Mouse (Mus musculus): ENCODE results near the gene Tbx21. TPM values are rescaled to one million over a fixed set of nuclear protein-coding genes. Genes with fewer than 3 reads are reported as not detected.

The Tbx21 gene
- total RNA-seq, 2 experiments from 2014 or later: 0.17 to 0.48 TPM

DNA sequence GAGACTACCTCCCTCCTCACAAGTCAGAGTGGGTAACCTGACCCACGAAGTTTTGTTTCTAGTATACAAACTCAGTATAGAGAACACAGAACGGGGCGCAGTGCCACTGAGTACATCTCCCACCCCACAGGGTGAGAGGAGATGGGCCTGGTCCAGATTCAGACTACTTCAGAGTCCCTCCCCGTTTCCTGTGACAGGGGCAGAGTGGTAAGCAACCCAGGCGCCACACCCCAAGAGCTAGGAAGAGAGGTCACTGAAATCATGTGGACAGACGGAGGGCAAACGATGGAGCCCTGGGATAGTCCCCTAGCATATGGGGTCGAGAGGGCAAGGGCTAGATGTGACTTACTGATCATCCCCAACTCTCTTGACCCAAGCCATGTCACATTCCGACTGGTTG is 30.8 kb upstream of the Tbx21 start:
- intact Hi-C loops (cut with DNase I): loop anchor here (1.0 kb wide), 2 partner anchors 45 to 73 kb away; no protein-coding TSS in a partner anchor
- DNase-seq: no peak
- H3K27ac ChIP-seq: no peak overlapping the region
- TF ChIP-seq CTCF (IDR thresholded peaks at IDR 0.05): no peak
- no peak overlapping the region for H3K4me3 ChIP-seq

DNA sequence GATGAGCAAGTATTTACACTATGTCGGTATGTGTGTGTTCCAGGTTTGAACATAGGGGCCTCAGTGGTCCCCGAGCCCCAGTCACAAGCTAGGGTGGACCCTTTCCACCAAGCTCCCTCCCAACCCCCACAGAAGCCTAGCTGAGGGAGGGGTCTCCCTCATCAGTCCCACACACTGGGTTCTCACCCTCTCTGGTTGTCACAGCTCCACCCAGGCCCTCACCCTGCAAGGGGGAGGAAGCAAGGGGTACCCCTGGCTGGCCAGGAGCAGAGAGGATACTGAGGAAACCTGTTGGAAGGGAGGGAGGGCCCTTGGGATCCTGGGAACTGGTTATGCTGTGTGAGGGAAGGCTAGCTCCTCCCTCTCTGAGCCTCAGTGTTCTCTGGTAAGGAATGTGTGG is 30.2 kb upstream of the Tbx21 start:
- intact Hi-C loops (cut with DNase I): no loop called here

DNA sequence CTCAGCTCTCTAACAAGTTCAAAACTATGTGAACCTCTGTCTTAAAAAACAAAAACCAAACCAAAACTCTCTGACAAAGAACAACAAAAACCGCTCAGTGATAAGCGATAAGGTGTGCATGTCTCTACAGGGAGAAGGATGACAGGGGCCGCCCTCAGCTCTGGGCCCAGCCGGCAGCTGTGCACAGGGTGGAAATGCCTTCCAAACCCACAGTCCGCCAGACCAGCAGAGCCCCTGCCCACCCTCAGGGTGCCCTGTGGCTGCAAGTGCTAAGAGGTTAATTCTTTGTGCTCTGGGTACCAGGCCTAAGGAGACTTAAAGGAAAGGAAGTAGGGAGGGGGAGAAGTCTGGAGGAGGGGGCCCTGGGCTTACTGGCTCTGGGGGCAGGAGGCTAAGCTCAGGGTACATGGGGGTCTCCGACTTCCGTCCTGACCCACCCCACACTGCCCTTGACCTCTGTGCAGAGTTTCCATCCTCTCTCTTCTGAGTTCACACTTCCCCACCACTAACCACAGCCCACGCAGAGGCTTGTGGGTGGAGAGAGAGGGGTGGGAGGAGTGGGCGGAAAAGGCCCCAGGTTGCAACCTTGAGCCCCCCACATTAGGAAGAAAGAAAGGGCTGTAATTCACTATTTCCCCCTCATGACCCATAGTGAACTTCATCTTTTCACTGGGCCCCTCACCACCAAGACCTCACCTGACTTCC is 28.2 kb upstream of the Tbx21 start:
- TF ChIP-seq CTCF (IDR thresholded peaks at IDR 0.05): no peak
- DNase-seq: no peak
- intact Hi-C loops (cut with DNase I): no loop called here
- Histone ChIP-seq H3K4me3 (no peak overlapping the region), H3K27ac (no peak overlapping the region)

More for the DNA sequence above, 30.2 kb upstream of the Tbx21 start:
- H3K27ac ChIP-seq: no peak overlapping the region
- DNase-seq: no peak
- H3K4me3 ChIP-seq: no peak overlapping the region
- no peak for TF ChIP-seq CTCF (IDR thresholded peaks at IDR 0.05)

DNA sequence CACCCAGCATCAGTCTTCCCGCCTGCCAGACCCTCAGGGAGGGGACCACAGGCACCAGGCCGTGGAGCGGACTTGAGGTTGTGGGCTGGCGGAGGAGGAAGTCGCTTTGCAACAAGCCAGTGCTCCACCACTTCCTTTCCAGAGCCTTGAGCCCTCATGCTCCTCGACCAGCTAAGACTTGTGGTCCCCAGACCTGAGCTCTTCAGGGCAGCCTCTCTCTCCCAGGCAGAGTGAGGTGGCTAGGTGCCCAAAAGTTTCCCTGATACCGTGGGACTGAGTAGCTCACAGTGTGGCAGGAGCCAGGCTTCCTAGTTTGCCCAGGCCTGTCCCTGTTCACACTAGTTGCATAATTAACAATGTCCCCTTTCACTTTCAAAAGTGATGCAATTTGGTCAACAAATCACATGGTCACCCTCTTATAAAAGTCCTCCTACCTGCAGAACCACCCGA is 27.1 kb upstream of the Tbx21 start:
- Histone ChIP-seq H3K4me3 (no peak overlapping the region), H3K27ac (peak overlapping the region; percentile 40)
- TF ChIP-seq CTCF (IDR thresholded peaks at IDR 0.05): no peak
- intact Hi-C loops (cut with DNase I): no loop called here
- no peak for DNase-seq

DNA sequence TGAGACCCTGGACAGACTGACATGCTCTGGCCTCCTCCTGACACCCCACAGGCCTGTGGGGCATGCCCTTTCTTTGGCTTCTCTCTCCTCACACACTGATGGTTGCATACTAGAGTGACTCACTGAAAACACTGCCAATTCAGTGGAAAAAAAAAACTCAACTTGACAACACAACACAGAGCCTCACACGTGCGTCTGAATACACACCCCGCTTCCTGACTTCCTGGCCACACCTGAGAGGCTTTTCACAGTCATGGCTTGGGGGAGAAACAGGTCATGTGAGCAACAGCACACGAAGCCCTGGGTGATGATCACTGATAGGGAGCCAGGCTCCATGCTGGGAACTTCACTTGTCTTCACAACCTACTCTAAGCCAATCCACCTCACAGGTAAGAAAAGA is 25.7 kb upstream of the Tbx21 start:
- no peak for DNase-seq
- Histone ChIP-seq H3K27ac (no peak overlapping the region), H3K4me3 (no peak overlapping the region)
- intact Hi-C loops (cut with DNase I): no loop called here
- TF ChIP-seq CTCF (IDR thresholded peaks at IDR 0.05): no peak

DNA sequence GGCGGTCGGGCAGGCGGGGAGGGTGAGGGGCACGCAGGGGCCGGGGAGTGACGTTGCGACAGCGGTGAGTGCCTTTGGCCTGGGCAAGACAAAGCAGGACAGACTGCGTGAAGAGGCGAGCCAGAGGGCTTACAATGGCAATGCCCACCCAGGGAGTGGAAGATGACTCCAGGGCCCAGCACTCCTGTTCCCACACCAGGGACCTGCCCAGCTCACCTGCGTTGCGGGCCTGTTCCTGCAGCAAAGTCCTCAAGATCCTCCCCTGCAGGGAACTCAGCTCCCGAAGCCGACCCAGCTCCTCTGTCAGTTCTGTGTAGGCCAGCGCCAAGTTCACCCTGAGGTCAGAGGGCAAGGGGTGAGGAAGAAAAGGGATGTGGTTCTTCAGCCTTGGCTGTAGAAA is 24.1 kb upstream of the Tbx21 start:
- H3K4me3 ChIP-seq: peak overlapping the region; percentile 66
- no peak for DNase-seq
- TF ChIP-seq CTCF (IDR thresholded peaks at IDR 0.05): no peak
- peak overlapping the region; percentile 41; the same call in 1 of the 2 replicates for H3K27ac ChIP-seq
- intact Hi-C loops (cut with DNase I): no loop called here

DNA sequence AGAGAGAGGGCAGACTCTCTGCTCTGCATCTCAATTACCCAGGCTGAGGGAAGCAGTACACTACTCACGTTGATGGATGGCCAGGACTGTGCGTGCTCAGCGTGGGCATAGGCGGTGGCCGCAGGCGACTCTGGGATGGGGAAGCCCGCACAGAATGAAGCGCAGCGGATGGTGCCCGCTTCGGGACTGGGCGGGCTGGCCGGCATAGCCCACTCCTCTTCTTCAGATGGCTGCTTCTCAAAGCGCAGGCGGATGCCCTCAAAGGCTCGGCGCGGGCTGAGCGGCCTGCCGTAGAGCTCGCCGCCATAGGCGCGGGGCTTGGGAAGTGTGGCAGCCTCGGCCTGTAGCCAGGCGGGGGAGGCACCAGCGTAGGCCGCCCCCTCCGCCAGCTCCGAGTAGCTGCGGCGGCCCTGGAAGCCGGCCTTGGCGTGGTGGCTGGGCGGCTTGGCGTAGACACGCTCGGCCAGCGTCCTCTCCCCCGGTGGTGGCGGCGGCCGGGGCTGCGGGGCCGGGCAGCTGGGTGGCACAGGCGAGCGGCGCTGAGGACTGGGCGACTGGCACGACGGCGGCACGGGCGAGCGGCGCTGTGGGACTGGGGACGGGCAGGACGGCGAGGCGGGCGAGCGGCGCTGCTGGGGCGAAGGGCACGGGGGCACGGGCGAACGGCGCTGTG is 23.6 kb upstream of the Tbx21 start:
- H3K4me3 ChIP-seq: peak overlapping the region; percentile 66
- DNase-seq: peak; percentile 65

DNA sequence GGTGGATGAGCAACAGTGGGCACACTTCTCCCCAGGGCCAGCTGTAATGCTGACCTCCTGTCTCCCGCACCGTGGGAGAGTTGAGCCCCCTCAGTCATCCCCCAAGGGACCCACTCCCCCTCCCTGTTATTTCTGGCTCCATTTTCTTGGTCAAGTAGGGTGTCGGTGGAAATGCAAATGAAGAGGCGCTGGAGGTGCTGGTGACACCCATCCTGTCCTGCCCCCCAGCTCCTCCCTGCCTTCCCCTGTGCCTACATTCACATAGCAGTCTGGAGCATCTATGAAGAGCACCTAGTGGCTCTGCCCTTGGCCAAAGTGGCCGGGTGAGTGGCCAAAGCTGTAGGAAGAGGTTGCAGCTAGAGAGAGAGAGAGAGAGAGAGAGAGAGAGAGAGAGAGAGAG is 18.1 kb upstream of the Tbx21 start:
- intact Hi-C loops (cut with DNase I): no loop called here
- DNase-seq: no peak

More for the DNA sequence above, 23.6 kb upstream of the Tbx21 start:
- intact Hi-C loops (cut with DNase I): no loop called here
- TF ChIP-seq CTCF (IDR thresholded peaks at IDR 0.05): no peak; the same call in 1 of the 2 replicates
- peak overlapping the region; percentile 41; the same call in 1 of the 2 replicates for H3K27ac ChIP-seq

DNA sequence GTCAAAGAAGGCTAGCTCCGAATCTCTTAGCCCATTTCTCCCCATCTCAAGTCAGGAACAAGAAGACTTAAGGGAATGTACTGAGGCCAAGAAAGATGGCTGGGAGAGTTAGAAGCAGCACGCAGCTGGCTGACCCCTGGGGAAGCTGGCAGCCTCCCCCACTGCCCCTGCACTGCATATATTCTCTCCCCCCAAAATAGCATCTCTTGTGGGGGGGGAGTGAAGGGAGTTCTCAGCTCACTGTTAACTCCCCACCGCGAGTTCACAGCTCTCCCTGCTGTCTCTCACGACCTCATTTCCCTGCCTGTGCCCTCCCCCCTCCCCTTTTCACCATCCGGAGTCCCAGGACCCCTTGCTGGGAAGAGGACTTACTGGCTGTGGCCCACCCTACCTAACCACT is 17.1 kb upstream of the Tbx21 start:
- no peak for DNase-seq
- no peak overlapping the region for H3K27ac ChIP-seq
- no peak overlapping the region for H3K4me3 ChIP-seq
- TF ChIP-seq CTCF (IDR thresholded peaks at IDR 0.05): no peak
- intact Hi-C loops (cut with DNase I): no loop called here

More for the DNA sequence above, 18.1 kb upstream of the Tbx21 start:
- Histone ChIP-seq H3K4me3 (no peak overlapping the region), H3K27ac (no peak overlapping the region)
- TF ChIP-seq CTCF (IDR thresholded peaks at IDR 0.05): no peak

DNA sequence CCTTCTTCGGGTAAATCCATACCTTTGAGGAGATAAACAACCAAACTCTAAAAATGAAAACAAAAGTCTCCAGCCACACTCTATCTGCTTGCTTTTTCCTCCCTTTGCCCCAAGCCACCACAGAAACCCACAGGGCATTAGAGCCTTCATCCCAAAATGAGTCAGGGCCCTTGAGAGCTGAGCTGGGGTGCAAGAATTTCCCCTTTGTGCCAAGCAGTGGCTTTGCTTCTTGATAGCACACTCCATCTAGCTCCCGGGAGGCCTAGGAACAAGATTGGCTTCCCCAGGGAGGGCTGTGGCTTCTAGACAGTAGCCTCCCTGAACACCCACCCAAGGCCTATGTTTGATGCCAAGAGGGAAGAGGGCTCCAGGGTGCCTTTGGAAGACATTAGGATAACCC is 16.6 kb upstream of the Tbx21 start:
- Histone ChIP-seq H3K27ac (no peak overlapping the region), H3K4me3 (no peak overlapping the region)
- DNase-seq: no peak
- no peak for TF ChIP-seq CTCF (IDR thresholded peaks at IDR 0.05)
- intact Hi-C loops (cut with DNase I): no loop called here

DNA sequence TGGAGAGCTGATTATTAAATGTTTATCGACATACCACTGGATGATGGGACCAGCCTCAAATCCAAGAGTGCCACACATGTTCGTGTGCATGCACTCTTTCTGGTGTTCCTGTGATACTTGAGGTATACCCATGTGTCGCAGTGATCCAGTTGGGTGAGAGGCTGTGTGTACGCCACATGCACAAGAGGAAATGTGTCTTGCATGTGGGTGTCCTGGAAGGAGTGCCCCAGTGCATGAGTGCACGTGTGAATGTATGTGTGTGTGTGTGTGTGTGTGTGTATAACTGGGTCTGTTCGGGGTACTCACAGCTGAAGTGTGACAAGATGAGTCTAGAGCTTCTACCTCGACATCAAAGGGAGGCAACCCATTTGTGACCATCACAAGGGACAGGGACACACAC is 15.2 kb upstream of the Tbx21 start:
- intact Hi-C loops (cut with DNase I): no loop called here
- no peak for DNase-seq
- no peak overlapping the region for H3K4me3 ChIP-seq
- TF ChIP-seq CTCF (IDR thresholded peaks at IDR 0.05): no peak
- no peak overlapping the region for H3K27ac ChIP-seq

DNA sequence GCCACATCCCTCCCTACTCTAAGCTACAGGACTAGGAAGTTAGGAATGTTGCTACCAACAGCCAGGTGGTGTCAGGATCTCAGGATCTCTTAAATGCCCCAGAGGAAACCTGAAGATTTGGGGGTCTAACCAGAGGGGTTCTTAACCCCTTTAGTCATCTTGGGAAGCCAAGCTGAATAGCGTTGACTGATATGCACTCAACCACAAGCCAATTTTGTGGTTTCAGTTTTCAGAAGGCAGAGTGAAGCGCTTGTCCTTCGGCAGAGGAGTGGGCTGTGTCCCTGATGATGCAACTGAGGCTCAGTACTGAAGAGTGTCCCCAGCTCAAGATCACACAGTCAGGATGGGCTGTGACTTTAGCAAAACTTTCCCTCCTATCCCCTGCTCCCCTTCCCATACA is 13.8 kb upstream of the Tbx21 start:
- TF ChIP-seq CTCF (IDR thresholded peaks at IDR 0.05): no peak
- intact Hi-C loops (cut with DNase I): no loop called here
- no peak for DNase-seq
- Histone ChIP-seq H3K27ac (no peak overlapping the region), H3K4me3 (no peak overlapping the region)

DNA sequence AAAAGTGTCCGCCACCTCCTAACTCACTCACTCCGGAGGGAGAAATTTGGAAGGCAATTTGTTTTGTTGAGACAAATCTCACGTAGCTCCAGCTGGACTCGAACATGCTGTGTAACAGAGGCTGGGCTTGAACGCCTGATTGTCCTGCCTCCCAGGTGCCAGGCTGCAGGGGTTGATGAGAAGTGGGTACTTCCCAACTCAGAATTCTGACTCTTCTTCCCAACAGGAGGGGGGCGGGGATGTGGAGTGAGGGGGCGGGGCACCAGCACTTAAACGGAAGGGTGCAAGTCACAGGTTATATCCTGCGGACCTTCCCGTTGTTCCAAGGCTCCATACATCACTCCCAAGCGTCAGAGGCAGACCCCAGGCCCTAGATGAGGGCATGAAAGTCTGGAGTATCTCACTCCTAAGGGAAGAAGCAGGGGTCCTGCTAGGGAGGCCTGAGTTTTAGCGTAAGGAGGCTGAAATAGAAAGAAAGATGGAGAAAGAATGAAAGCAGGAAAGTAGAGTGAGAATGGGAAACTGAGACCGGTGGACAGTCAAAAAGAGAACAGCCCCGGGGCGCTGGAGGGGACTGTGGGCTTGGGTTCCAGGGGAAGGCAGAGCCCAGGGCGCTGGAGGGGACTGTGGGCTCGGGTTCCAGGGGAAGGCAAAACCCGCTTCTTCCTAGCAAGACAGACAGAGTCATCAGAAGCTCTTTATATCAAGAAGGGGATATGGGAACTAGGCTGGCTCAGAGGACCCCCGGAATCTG is 12.5 kb upstream of the Tbx21 start:
- H3K27ac ChIP-seq: peak overlapping the region; percentile 66
- H3K4me3 ChIP-seq: peak overlapping the region; percentile 73
- intact Hi-C loops (cut with DNase I): no loop called here
- DNase-seq: no peak
- no peak for TF ChIP-seq CTCF (IDR thresholded peaks at IDR 0.05)
